Mouse (Mus musculus) liver, embryonic 14.5 days (tissue): ENCODE measurements around the gene Trak2.

Experiments
- CTCF ChIP-seq: IDR thresholded peaks from 2 replicates; pipeline ENCODE4 v1.5.1; 2016; ENCODE audit warnings: antibody characterized with exemption, low read depth, control low read depth
- EP300 ChIP-seq: IDR thresholded peaks from 2 replicates; pipeline ENCODE4 v1.6.1; 2016; ENCODE audit warnings: antibody characterized with exemption, low read depth

DNA sequence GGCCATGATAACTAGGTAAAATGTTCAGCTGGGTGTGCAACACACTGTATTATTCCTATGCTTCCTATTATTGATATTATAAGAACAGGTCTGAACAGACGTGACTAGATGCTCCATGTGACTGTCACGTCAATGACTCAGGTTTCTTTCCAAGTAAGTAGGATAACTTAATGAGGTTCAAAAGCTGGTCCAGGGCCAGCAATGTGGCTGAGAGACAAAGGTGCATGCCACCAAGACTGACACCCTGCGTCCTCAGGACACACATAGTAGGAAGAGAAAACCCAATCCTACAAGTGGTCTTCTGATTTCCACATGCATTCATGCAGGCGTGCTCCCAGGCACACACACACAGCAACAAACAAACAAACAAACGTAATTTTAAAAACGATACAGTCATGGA lies 2.1 kb downstream of the Trak2 start:
- TF ChIP-seq CTCF (no peak), EP300 (no peak)
